Mouse (Mus musculus) ovary, postnatal 10 days (tissue): ENCODE results near the gene Fam222b.
"Not testable (repeated sequence)": the region's sequence is repeated elsewhere in the genome, so short reads cannot be mapped to it uniquely, and the experiment has no call there.

ENCODE experiments used
- DNase-seq: peaks from one replicate; pipeline ENCODE4 v3.0.0; 2022; ENCODE audit warnings: low spot score

Gene Fam222b

GRCm38 (mm10) chr11:78094504-78095143, at the start of gene Fam222b:
Gene Fam222b (plus strand): TSS chr11:78094660.
- DNase-seq, result peak; percentile 84

- peak; percentile 22 for DNase-seq
Measured at GRCm38 (mm10) chr11:78044758-78045251, 49.7 kb upstream of the Fam222b start.

GRCm38 (mm10) chr11:78048637-78049036, 45.8 kb upstream of the Fam222b start:
- DNase-seq, result not testable (repeated sequence)

GRCm38 (mm10) chr11:78053078-78053477, 41.4 kb upstream of the Fam222b start:
- DNase-seq, result no peak

- no peak for DNase-seq
Measured at GRCm38 (mm10) chr11:78056946-78057345, 37.5 kb upstream of the Fam222b start.

GRCm38 (mm10) chr11:78059833-78060757, 34.4 kb upstream of the Fam222b start:
- DNase-seq, result peak; percentile 13

- DNase-seq, result no peak
Measured at GRCm38 (mm10) chr11:78062563-78062962, 31.9 kb upstream of the Fam222b start.

GRCm38 (mm10) chr11:78065906-78066305, 28.6 kb upstream of the Fam222b start:
- no peak for DNase-seq

- DNase-seq, result no peak
Measured at GRCm38 (mm10) chr11:78066641-78067040, 27.8 kb upstream of the Fam222b start.

GRCm38 (mm10) chr11:78067566-78067965, 26.9 kb upstream of the Fam222b start:
- DNase-seq, result no peak

- no peak for DNase-seq
Measured at GRCm38 (mm10) chr11:78069130-78069529, 25.3 kb upstream of the Fam222b start.

- no peak for DNase-seq
Measured at GRCm38 (mm10) chr11:78069646-78070045, 24.8 kb upstream of the Fam222b start.

GRCm38 (mm10) chr11:78071938-78072337, 22.5 kb upstream of the Fam222b start:
- DNase-seq, result no peak

GRCm38 (mm10) chr11:78072425-78073130, 21.9 kb upstream of the Fam222b start:
- no peak for DNase-seq

- no peak for DNase-seq
Measured at GRCm38 (mm10) chr11:78073577-78074276, 20.7 kb upstream of the Fam222b start.

- DNase-seq, result no peak
Measured at GRCm38 (mm10) chr11:78074277-78074652, 20.2 kb upstream of the Fam222b start.

GRCm38 (mm10) chr11:78074666-78075065, 19.8 kb upstream of the Fam222b start:
- no peak for DNase-seq

GRCm38 (mm10) chr11:78079961-78080921, 14.2 kb upstream of the Fam222b start, which contains the start of gene Eral1:
Gene Eral1 (minus strand): TSS chr11:78080383.
- peak; percentile 63 for DNase-seq

GRCm38 (mm10) chr11:78083595-78083994, 10.9 kb upstream of the Fam222b start:
- DNase-seq, result no peak

GRCm38 (mm10) chr11:78086925-78087479, 7.5 kb upstream of the Fam222b start:
- DNase-seq, result no peak
